ENCODE assay signal across 18 mouse cellular contexts in genomic region chr13:32298456-32298855, GRCm38 (mm10).
"Had no signal": no experiment of that assay in that cellular context is flagged by ENCODE, and none has a peak within 500 bp of the region (broad histone marks: within the 10 kb centered on the region; RNA-seq: fewer than 3 reads in every experiment).

No protein-coding gene starts in this region.

- H3K4me1 ChIP-seq: kidney, embryonic 15.5 days; liver, embryonic 13.5 days; lung, embryonic 15.5 days; midbrain, embryonic 15.5 days; stomach, embryonic 15.5 days had no signal

- H3K36me3 ChIP-seq: kidney, embryonic 15.5 days; liver, embryonic 13.5 days; lung, embryonic 15.5 days; midbrain, embryonic 15.5 days; neural tube, embryonic 13.5 days; stomach, embryonic 15.5 days had no signal

- H3K27ac ChIP-seq: kidney, embryonic 15.5 days; liver, embryonic 13.5 days; lung, embryonic 15.5 days; macrophage; midbrain, embryonic 15.5 days; neural tube, embryonic 13.5 days; stomach, embryonic 15.5 days had no signal

- H3K4me3 ChIP-seq: kidney, embryonic 15.5 days; liver, embryonic 13.5 days; lung, embryonic 15.5 days; megakaryocyte, embryonic 14.5 days; midbrain, embryonic 15.5 days; neural tube, embryonic 13.5 days; stomach, embryonic 15.5 days had no signal

- H3K27me3 ChIP-seq: kidney, embryonic 15.5 days; liver, embryonic 13.5 days; lung, embryonic 15.5 days; megakaryocyte, embryonic 14.5 days; midbrain, embryonic 15.5 days; neural tube, embryonic 13.5 days; stomach, embryonic 15.5 days had no signal

- ATAC-seq: liver, postnatal 0 days; midbrain, embryonic 15.5 days had no signal

- H3K9ac ChIP-seq: kidney, embryonic 15.5 days; liver, embryonic 13.5 days; liver, postnatal 0 days; lung, embryonic 15.5 days; midbrain, embryonic 15.5 days; neural tube, embryonic 13.5 days; stomach, embryonic 15.5 days had no signal

- H3K9me3 ChIP-seq: kidney, embryonic 15.5 days; liver, embryonic 13.5 days; lung, embryonic 15.5 days; megakaryocyte, embryonic 14.5 days; midbrain, embryonic 15.5 days; neural tube, embryonic 13.5 days; stomach, embryonic 15.5 days had no signal

- H3K4me2 ChIP-seq: kidney, embryonic 15.5 days; liver, embryonic 13.5 days; lung, embryonic 15.5 days; midbrain, embryonic 11.5 days; midbrain, embryonic 15.5 days; neural tube, embryonic 13.5 days; stomach, embryonic 15.5 days had no signal

- DNase-seq: kidney, postnatal 14 days; layer of hippocampus, postnatal 36 days; left cerebral cortex, postnatal 4 days; liver; liver, embryonic 13.5 days; liver, postnatal 0 days; lung, postnatal 14 days; retina, postnatal 1 day; right cerebral cortex, postnatal 14 days; thymus, postnatal 36 days had no signal
